Mouse (Mus musculus): Measurements from ENCODE around the gene Adamts12. TPM values are rescaled to one million over a fixed set of nuclear protein-coding genes. Genes with fewer than 3 reads are reported as not detected.

The Adamts12 gene
- not detected in 2 replicates for total RNA-seq (2014; fragmentation: Nextera tagmentation)
- total RNA-seq (2017) = 0.05 and 0.30 TPM in 2 replicates

DNA sequence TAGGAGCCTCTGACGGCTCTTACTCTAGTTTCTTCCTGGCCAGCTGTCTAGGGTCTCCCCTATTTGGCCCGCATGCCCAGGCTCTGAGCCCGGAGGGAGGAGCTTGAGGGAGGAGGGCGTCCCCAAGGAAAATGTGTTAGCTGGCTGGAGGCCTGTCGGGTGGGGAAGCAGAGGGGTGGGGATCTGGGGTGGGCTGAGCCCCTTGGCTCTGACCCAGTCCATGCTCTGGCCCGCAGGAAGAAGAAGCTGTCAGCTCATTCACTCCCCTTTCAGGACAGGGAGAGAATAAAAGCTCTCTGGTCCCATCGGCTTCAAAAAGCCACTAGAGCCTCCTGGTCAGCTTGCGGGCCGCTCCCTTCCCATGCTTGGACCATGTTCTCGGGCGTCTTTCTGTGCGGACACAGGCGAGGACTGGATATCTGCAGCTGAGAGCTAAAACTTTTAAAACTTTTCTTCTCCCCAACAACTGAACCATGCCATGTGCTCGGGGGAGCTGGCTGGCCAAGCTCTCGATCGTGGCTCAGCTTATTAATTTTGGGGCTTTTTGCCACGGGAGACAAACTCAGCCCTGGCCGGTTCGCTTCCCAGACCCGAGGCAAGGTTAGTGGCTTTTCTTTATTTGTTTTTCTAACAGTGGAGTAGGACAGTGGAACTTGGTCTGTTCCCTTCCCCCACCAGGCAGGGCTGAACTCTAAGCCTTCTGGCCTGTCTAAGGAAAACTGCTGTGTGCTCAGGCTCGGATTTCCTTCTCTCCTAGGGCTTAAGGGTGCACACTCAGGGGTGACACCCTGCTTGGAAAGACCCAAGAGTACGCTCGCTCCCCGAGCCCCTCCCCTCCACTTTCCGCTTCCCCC lies at the start of gene Adamts12:
TSS of gene Adamts12 (plus strand) at position 233 of the 854 bp plus-strand sequence.
- no peak for ATAC-seq (replicated peaks; ENCODE audit: low FRiP score, low TSS enrichment, poor library complexity, severe bottlenecking)

GRCm38 (mm10) chr15:11014931-11015330 lies 49.7 kb upstream of the Adamts12 start:
- ATAC-seq (replicated peaks; ENCODE audit: low FRiP score, low TSS enrichment, poor library complexity, severe bottlenecking) = no peak

- no peak for ATAC-seq (replicated peaks; ENCODE audit: low FRiP score, low TSS enrichment, poor library complexity, severe bottlenecking)
These were observed 37.6 kb upstream of the Adamts12 start for GRCm38 (mm10) chr15:11026801-11027561.

DNA sequence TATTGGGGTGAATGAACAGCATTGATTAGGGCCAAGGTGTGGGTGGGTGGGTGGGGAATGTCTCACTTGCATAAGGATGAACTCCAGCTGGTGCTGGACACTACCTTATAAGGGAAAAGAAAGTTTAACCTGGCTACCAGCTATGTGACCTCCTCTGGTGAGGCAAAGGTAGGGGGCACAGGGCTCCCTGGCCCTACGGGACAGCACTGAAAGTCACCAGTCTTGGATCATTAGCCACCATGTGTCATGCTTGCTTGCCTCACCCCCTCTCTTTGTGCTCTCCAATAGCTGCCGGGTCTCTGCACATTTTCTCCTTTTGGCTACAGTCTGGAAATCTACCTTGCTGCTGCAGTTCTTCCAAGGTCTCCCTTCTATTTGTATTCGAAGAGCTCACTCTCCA lies 34.4 kb upstream of the Adamts12 start:
- ATAC-seq (replicated peaks; ENCODE audit: low FRiP score, low TSS enrichment, poor library complexity, severe bottlenecking) = no peak

- no peak for ATAC-seq (replicated peaks; ENCODE audit: low FRiP score, low TSS enrichment, poor library complexity, severe bottlenecking)
These were observed 28.6 kb upstream of the Adamts12 start for GRCm38 (mm10) chr15:11035947-11036474.

GRCm38 (mm10) chr15:11036535-11037375 lies 27.8 kb upstream of the Adamts12 start:
- ATAC-seq (replicated peaks; ENCODE audit: low FRiP score, low TSS enrichment, poor library complexity, severe bottlenecking) = no peak

DNA sequence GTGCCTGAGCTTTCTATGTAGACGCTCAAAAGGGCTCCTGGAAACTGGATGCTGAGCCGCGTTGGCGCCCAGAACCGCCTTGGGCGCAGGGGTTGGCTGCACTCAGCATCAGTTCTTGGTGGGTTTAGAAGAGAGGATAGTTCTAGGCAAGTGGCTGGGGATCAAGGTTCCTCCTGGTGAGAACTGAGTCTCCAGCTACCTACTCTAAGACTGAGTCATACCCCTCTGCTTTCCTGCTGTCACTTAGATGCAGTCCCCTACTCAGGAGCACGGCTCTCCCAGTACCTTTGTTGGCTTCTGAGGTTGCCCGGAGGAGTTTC lies 27.3 kb upstream of the Adamts12 start:
- no peak for ATAC-seq (replicated peaks; ENCODE audit: low FRiP score, low TSS enrichment, poor library complexity, severe bottlenecking)

GRCm38 (mm10) chr15:11037711-11038110 lies 26.9 kb upstream of the Adamts12 start, which contains the start of gene Rxfp3:
Gene Rxfp3 (minus strand): TSS chr15:11037991.
- no peak for ATAC-seq (replicated peaks; ENCODE audit: low FRiP score, low TSS enrichment, poor library complexity, severe bottlenecking)

GRCm38 (mm10) chr15:11038476-11038875 lies 26.1 kb upstream of the Adamts12 start:
- no peak for ATAC-seq (replicated peaks; ENCODE audit: low FRiP score, low TSS enrichment, poor library complexity, severe bottlenecking)

GRCm38 (mm10) chr15:11040067-11040466 lies 24.5 kb upstream of the Adamts12 start:
- no peak for ATAC-seq (replicated peaks; ENCODE audit: low FRiP score, low TSS enrichment, poor library complexity, severe bottlenecking)

DNA sequence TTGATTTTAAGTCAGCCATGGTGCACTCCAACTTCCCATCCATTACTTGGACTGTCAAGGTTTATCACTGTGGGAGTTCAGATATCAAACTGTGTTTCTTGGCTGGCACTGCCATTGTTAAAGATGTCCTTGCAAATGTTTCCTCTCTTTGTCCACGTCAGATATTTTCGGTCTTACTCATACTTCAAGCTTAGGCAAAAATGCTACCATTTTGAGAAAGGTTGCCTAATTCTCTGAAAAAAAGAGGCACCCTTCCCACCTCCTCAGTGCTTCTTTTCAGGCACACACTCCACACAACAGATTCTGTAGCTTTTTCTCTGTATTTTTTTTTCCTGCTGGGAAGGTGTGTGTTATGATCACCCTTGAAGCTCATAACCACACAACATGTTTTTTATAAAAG lies 23.4 kb upstream of the Adamts12 start:
- ATAC-seq (replicated peaks; ENCODE audit: low FRiP score, low TSS enrichment, poor library complexity, severe bottlenecking) = no peak

DNA sequence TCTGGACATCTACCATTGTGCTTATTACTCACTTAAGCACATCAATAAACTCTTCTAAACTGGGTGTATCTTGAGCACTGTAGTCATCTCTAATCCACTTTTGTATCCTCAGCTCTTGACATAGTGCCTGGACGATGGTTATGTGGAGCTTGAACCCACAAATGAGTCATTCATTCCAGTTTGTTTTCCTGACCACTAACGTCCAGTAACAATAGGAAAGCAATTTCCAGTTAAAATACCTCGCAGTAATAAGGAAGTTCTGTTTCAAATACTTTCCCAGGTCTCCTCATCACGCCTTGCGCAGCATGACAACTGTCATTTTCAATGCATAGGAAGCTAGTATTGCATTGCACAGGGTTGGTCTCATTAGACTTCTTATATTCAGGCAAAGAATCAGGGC lies 21.8 kb upstream of the Adamts12 start:
- no peak for ATAC-seq (replicated peaks; ENCODE audit: low FRiP score, low TSS enrichment, poor library complexity, severe bottlenecking)

- ATAC-seq (replicated peaks; ENCODE audit: low FRiP score, low TSS enrichment, poor library complexity, severe bottlenecking) = no peak
These were observed 10.7 kb upstream of the Adamts12 start for GRCm38 (mm10) chr15:11053678-11054439.

- ATAC-seq (replicated peaks; ENCODE audit: low FRiP score, low TSS enrichment, poor library complexity, severe bottlenecking) = no peak
These were observed 10.0 kb upstream of the Adamts12 start for GRCm38 (mm10) chr15:11054440-11055080.

DNA sequence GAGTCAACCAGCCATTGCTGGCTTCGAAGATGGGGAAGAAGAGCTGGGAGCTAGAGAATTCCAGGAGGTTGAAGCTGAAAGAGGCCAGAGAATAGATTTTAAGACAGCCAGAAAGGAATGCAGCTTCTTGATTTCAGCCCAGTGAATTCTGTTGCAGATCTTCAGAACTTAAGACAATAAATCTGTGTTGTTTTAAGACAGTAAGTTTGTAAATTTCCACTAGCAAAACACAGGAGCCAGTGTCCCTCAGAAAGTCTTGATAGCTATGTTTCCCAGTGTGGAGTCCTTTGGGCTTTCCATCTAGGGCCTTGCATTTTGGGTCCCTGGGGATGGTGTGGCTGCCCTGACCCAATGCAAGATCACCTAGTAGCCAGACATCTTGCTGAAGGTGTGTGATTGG lies 1.7 kb upstream of the Adamts12 start:
- no peak for ATAC-seq (replicated peaks; ENCODE audit: low FRiP score, low TSS enrichment, poor library complexity, severe bottlenecking)

GRCm38 (mm10) chr15:11064160-11064557 lies 431 bp upstream of the Adamts12 start:
- no peak for ATAC-seq (replicated peaks; ENCODE audit: low FRiP score, low TSS enrichment, poor library complexity, severe bottlenecking)

DNA sequence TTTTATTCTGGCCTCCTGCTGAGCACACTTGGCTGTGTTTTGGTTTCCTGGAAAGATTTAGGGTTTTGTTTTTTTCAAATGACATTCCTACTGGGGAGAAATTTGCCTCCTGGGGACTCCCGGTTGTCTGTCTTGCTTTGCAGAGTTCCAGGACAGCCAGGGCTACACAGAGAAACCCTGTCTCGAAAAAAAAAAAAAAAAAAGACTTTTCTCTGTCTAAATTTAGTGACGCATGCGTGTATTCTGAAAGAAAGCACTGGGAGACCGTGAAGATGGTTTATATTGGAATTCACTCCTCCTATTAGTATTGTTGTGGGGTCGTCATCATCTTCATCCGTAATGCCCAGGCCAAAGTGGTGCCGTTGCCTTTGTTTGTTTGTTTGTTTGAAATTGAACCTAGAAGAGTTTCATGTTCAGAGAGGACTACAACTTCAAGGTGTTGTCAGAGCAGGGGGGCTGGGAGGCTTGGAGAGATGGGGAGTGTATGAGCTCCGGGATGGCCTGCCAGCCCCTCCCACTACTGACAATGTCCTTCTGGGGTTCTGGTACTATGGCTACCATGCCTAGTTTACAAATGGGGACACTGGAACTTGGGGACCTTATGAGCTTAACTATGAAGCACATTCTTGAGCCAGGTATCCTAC lies 1.1 kb downstream of the Adamts12 start:
- no peak for ATAC-seq (replicated peaks; ENCODE audit: low FRiP score, low TSS enrichment, poor library complexity, severe bottlenecking)

DNA sequence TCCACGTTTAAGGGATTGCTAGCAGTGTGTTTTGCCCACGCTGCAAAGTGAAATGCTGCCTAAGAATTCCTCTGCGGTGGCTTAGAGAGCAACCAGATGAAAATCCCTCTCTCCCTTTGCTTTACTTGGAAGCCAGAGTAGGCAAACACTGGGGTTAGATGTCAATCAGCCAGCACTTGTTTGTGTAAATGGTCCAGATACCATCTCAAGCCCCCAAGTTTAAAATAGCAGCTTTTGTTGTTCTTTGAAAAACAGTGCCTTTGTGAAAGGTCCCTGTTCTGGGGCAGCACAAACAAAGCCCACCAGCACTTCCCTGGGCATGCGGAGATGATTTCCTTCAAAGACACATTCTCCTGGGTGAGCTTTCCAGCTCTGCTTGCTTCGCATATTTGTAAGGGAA lies 1.7 kb downstream of the Adamts12 start:
- no peak for ATAC-seq (replicated peaks; ENCODE audit: low FRiP score, low TSS enrichment, poor library complexity, severe bottlenecking)

Measured in megakaryocyte-erythroid progenitor cell, adult 5-6 weeks (primary cell).